Mouse (Mus musculus): ENCODE measurements at regions not wholly inside any gene's neighbourhood (a gene's known extent, or its start where the extent isn't known, plus 50 kb on each side); places are given as distances from the start of the nearest gene placed in this dataset.

- no peak for DNase-seq (ENCODE audit: low spot score)
- no peak for ATAC-seq (replicated peaks; ENCODE audit: low FRiP score)
- Histone ChIP-seq H3K4me1 (replicated peaks; ENCODE audit: control insufficient read depth, insufficient read depth, low read length) (no peaks in the 10 kb centered on the region), H3K4me3 (ENCODE audit: low read depth, low read length) (no peak overlapping the region), H3K27ac (ENCODE audit: low read depth, low read length) (no peak overlapping the region), H3K36me3 (ENCODE audit: control insufficient read depth, insufficient read depth, low read length) (no peaks in the 10 kb centered on the region), H3K4me2 (no peak overlapping the region), H3K27me3 (replicated peaks; ENCODE audit: control insufficient read depth, insufficient read depth, low read length) (no peaks in the 10 kb centered on the region), H3K9ac (ENCODE audit: low read depth, low read length) (no peak overlapping the region), H3K9me3 (ENCODE audit: control insufficient read depth, low read length) (no peaks in the 10 kb centered on the region)
- 37% methylated on average over 5 of the region's 5 CpGs for WGBS
Observed at GRCm38 (mm10) chr14:99449112-99449511, 150.6 kb downstream of the Klf5 start.

GRCm38 (mm10) chr14:99449870-99450269 lies 151.4 kb downstream of the Klf5 start:
- no peaks in the 10 kb centered on the region for H3K27me3 ChIP-seq (replicated peaks; ENCODE audit: control insufficient read depth, insufficient read depth, low read length)
- no peaks in the 10 kb centered on the region for H3K36me3 ChIP-seq (ENCODE audit: control insufficient read depth, insufficient read depth, low read length)
- H3K9me3 ChIP-seq (ENCODE audit: control insufficient read depth, low read length): no peaks in the 10 kb centered on the region
- no peak for ATAC-seq (replicated peaks; ENCODE audit: low FRiP score)
- no peaks in the 10 kb centered on the region for H3K4me1 ChIP-seq (replicated peaks; ENCODE audit: control insufficient read depth, insufficient read depth, low read length)
- H3K27ac ChIP-seq (ENCODE audit: low read depth, low read length): no peak overlapping the region
- DNase-seq (ENCODE audit: low spot score): no peak
- 63% methylated on average over 5 of the region's 5 CpGs for WGBS
- H3K4me2 ChIP-seq: no peak overlapping the region
- no peak overlapping the region for H3K9ac ChIP-seq (ENCODE audit: low read depth, low read length)
- no peak overlapping the region for H3K4me3 ChIP-seq (ENCODE audit: low read depth, low read length)

- Histone ChIP-seq H3K4me1 (replicated peaks; ENCODE audit: control insufficient read depth, insufficient read depth, low read length) (no peaks in the 10 kb centered on the region), H3K4me3 (ENCODE audit: low read depth, low read length) (no peak overlapping the region)
- WGBS: 84% methylated on average over 11 of the region's 11 CpGs
Observed at GRCm38 (mm10) chr14:99451110-99451795, 152.8 kb downstream of the Klf5 start.

GRCm38 (mm10) chr14:99453916-99454315 lies 155.4 kb downstream of the Klf5 start:
- WGBS: 84% methylated on average over 12 of the region's 12 CpGs
- Histone ChIP-seq H3K36me3 (ENCODE audit: control insufficient read depth, insufficient read depth, low read length) (no peaks in the 10 kb centered on the region), H3K27me3 (replicated peaks; ENCODE audit: control insufficient read depth, insufficient read depth, low read length) (no peaks in the 10 kb centered on the region), H3K27ac (ENCODE audit: low read depth, low read length) (no peak overlapping the region), H3K4me1 (replicated peaks; ENCODE audit: control insufficient read depth, insufficient read depth, low read length) (no peaks in the 10 kb centered on the region), H3K4me3 (ENCODE audit: low read depth, low read length) (no peak overlapping the region), H3K4me2 (no peak overlapping the region), H3K9ac (ENCODE audit: low read depth, low read length) (no peak overlapping the region), H3K9me3 (ENCODE audit: control insufficient read depth, low read length) (no peaks in the 10 kb centered on the region)
- ATAC-seq (replicated peaks; ENCODE audit: low FRiP score): no peak
- DNase-seq (ENCODE audit: low spot score): no peak

More at GRCm38 (mm10) chr14:99451110-99451795, 152.8 kb downstream of the Klf5 start:
- ATAC-seq (replicated peaks; ENCODE audit: low FRiP score) (no peak), DNase-seq (ENCODE audit: low spot score) (no peak)
- Histone ChIP-seq H3K9me3 (ENCODE audit: control insufficient read depth, low read length) (no peaks in the 10 kb centered on the region), H3K27ac (ENCODE audit: low read depth, low read length) (no peak overlapping the region), H3K4me2 (no peak overlapping the region), H3K36me3 (ENCODE audit: control insufficient read depth, insufficient read depth, low read length) (no peaks in the 10 kb centered on the region), H3K9ac (ENCODE audit: low read depth, low read length) (no peak overlapping the region), H3K27me3 (replicated peaks; ENCODE audit: control insufficient read depth, insufficient read depth, low read length) (no peaks in the 10 kb centered on the region)

GRCm38 (mm10) chr14:99456555-99456954 lies 158.1 kb downstream of the Klf5 start:
- H3K27me3 ChIP-seq (replicated peaks; ENCODE audit: control insufficient read depth, insufficient read depth, low read length): no peaks in the 10 kb centered on the region
- 83% methylated on average over 10 of the region's 10 CpGs for WGBS
- H3K36me3 ChIP-seq (ENCODE audit: control insufficient read depth, insufficient read depth, low read length): no peaks in the 10 kb centered on the region
- ATAC-seq (replicated peaks; ENCODE audit: low FRiP score) (no peak), DNase-seq (ENCODE audit: low spot score) (no peak)
- no peaks in the 10 kb centered on the region for H3K9me3 ChIP-seq (ENCODE audit: control insufficient read depth, low read length)
- H3K4me3 ChIP-seq (ENCODE audit: low read depth, low read length): no peak overlapping the region
- no peaks in the 10 kb centered on the region for H3K4me1 ChIP-seq (replicated peaks; ENCODE audit: control insufficient read depth, insufficient read depth, low read length)
- H3K27ac ChIP-seq (ENCODE audit: low read depth, low read length): no peak overlapping the region
- no peak overlapping the region for H3K4me2 ChIP-seq
- no peak overlapping the region for H3K9ac ChIP-seq (ENCODE audit: low read depth, low read length)

- no peaks in the 10 kb centered on the region for H3K9me3 ChIP-seq (ENCODE audit: control insufficient read depth, low read length)
- no peaks in the 10 kb centered on the region for H3K36me3 ChIP-seq (ENCODE audit: control insufficient read depth, insufficient read depth, low read length)
- no peaks in the 10 kb centered on the region for H3K27me3 ChIP-seq (replicated peaks; ENCODE audit: control insufficient read depth, insufficient read depth, low read length)
- no peak overlapping the region for H3K27ac ChIP-seq (ENCODE audit: low read depth, low read length)
- no peak overlapping the region for H3K4me3 ChIP-seq (ENCODE audit: low read depth, low read length)
- ATAC-seq (replicated peaks; ENCODE audit: low FRiP score): no peak
- 84% methylated on average over 6 of the region's 6 CpGs for WGBS
- no peaks in the 10 kb centered on the region for H3K4me1 ChIP-seq (replicated peaks; ENCODE audit: control insufficient read depth, insufficient read depth, low read length)
- H3K4me2 ChIP-seq: no peak overlapping the region
- DNase-seq (ENCODE audit: low spot score): no peak
- H3K9ac ChIP-seq (ENCODE audit: low read depth, low read length): no peak overlapping the region
Observed at GRCm38 (mm10) chr14:99457573-99457972, 159.1 kb downstream of the Klf5 start.

- Histone ChIP-seq H3K36me3 (ENCODE audit: control insufficient read depth, insufficient read depth, low read length) (no peaks in the 10 kb centered on the region), H3K4me3 (ENCODE audit: low read depth, low read length) (no peak overlapping the region), H3K9me3 (ENCODE audit: control insufficient read depth, low read length) (no peaks in the 10 kb centered on the region), H3K4me2 (no peak overlapping the region), H3K9ac (ENCODE audit: low read depth, low read length) (no peak overlapping the region), H3K27ac (ENCODE audit: low read depth, low read length) (no peak overlapping the region), H3K27me3 (replicated peaks; ENCODE audit: control insufficient read depth, insufficient read depth, low read length) (no peaks in the 10 kb centered on the region), H3K4me1 (replicated peaks; ENCODE audit: control insufficient read depth, insufficient read depth, low read length) (no peaks in the 10 kb centered on the region)
- no peak for DNase-seq (ENCODE audit: low spot score)
- 79% methylated on average over 2 of the region's 2 CpGs for WGBS
- ATAC-seq (replicated peaks; ENCODE audit: low FRiP score): no peak
Observed at GRCm38 (mm10) chr14:99472111-99472510, 173.6 kb downstream of the Klf5 start.

- H3K9ac ChIP-seq (ENCODE audit: low read depth, low read length): no peak overlapping the region
- H3K4me2 ChIP-seq: no peak overlapping the region
- 63% methylated on average over 8 of the region's 8 CpGs for WGBS
- no peak overlapping the region for H3K27ac ChIP-seq (ENCODE audit: low read depth, low read length)
- no peaks in the 10 kb centered on the region for H3K9me3 ChIP-seq (ENCODE audit: control insufficient read depth, low read length)
- DNase-seq (ENCODE audit: low spot score) (no peak), ATAC-seq (replicated peaks; ENCODE audit: low FRiP score) (no peak)
- no peaks in the 10 kb centered on the region for H3K4me1 ChIP-seq (replicated peaks; ENCODE audit: control insufficient read depth, insufficient read depth, low read length)
- H3K36me3 ChIP-seq (ENCODE audit: control insufficient read depth, insufficient read depth, low read length): no peaks in the 10 kb centered on the region
- no peak overlapping the region for H3K4me3 ChIP-seq (ENCODE audit: low read depth, low read length)
- H3K27me3 ChIP-seq (replicated peaks; ENCODE audit: control insufficient read depth, insufficient read depth, low read length): no peaks in the 10 kb centered on the region
Observed at GRCm38 (mm10) chr14:99475271-99475670, 176.8 kb downstream of the Klf5 start.

GRCm38 (mm10) chr14:99480325-99481077 lies 182.0 kb downstream of the Klf5 start:
- no peaks in the 10 kb centered on the region for H3K4me1 ChIP-seq (replicated peaks; ENCODE audit: control insufficient read depth, insufficient read depth, low read length)
- H3K27ac ChIP-seq (ENCODE audit: low read depth, low read length): no peak overlapping the region
- no peaks in the 10 kb centered on the region for H3K9me3 ChIP-seq (ENCODE audit: control insufficient read depth, low read length)
- no peak overlapping the region for H3K4me2 ChIP-seq
- no peak for ATAC-seq (replicated peaks; ENCODE audit: low FRiP score)
- no peak overlapping the region for H3K9ac ChIP-seq (ENCODE audit: low read depth, low read length)
- H3K36me3 ChIP-seq (ENCODE audit: control insufficient read depth, insufficient read depth, low read length): no peaks in the 10 kb centered on the region
- no peaks in the 10 kb centered on the region for H3K27me3 ChIP-seq (replicated peaks; ENCODE audit: control insufficient read depth, insufficient read depth, low read length)
- WGBS: 64% methylated on average over 10 of the region's 10 CpGs
- no peak overlapping the region for H3K4me3 ChIP-seq (ENCODE audit: low read depth, low read length)
- DNase-seq (ENCODE audit: low spot score): no peak

All from liver, embryonic 11.5 days (tissue).